Mouse (Mus musculus) gastrocnemius, adult 8-10 months (tissue): Measurements from ENCODE around the gene Pcsk5. TPM values are rescaled to one million over a fixed set of nuclear protein-coding genes. Genes with fewer than 3 reads are reported as not detected.

Experiments used
- DNase-seq, 2 experiments: peaks; one replicate each; pipeline ENCODE4 v3.0.0; 2022; ENCODE audit warnings: low spot score in 2 of 2
- total RNA-seq, 4 experiments: library from RNA; stranded (reverse); gene quantifications; 2 replicates each; pipeline ENCODE4 v1.2.4; 2022

The Pcsk5 gene
- total RNA-seq, 4 experiments from 2014 or later: 0.75 to 1.7 (median 0.95) TPM

- no peak for DNase-seq
Measured at GRCm38 (mm10) chr19:17812661-17813060, 24.8 kb downstream of the Pcsk5 start.

- no peak for DNase-seq
Measured at GRCm38 (mm10) chr19:17806626-17807025, 30.8 kb downstream of the Pcsk5 start.

GRCm38 (mm10) chr19:17800798-17801197 is 36.6 kb downstream of the Pcsk5 start:
- no peak for DNase-seq

GRCm38 (mm10) chr19:17799419-17800185 is 37.8 kb downstream of the Pcsk5 start:
- DNase-seq: no peak

- no peak for DNase-seq
Measured at GRCm38 (mm10) chr19:17793457-17793856, 44.0 kb downstream of the Pcsk5 start.

GRCm38 (mm10) chr19:17791485-17792052 is 45.9 kb downstream of the Pcsk5 start:
- DNase-seq: no peak

- DNase-seq: no peak
Measured at GRCm38 (mm10) chr19:17788617-17789317, 48.7 kb downstream of the Pcsk5 start.

- no peak for DNase-seq
Measured at GRCm38 (mm10) chr19:17786744-17787143, 50.7 kb downstream of the Pcsk5 start.

- no peak for DNase-seq
Measured at GRCm38 (mm10) chr19:17784401-17785192, 52.8 kb downstream of the Pcsk5 start.

- no peak for DNase-seq
Measured at GRCm38 (mm10) chr19:17783231-17783630, 54.2 kb downstream of the Pcsk5 start.

- no peak for DNase-seq
Measured at GRCm38 (mm10) chr19:17781323-17781722, 56.1 kb downstream of the Pcsk5 start.

GRCm38 (mm10) chr19:17775943-17776342 is 61.5 kb downstream of the Pcsk5 start:
- no peak for DNase-seq

GRCm38 (mm10) chr19:17775097-17775496 is 62.3 kb downstream of the Pcsk5 start:
- no peak for DNase-seq

GRCm38 (mm10) chr19:17774061-17774460 is 63.4 kb downstream of the Pcsk5 start:
- no peak for DNase-seq

GRCm38 (mm10) chr19:17769610-17770399 is 67.6 kb downstream of the Pcsk5 start:
- DNase-seq: no peak

GRCm38 (mm10) chr19:17765001-17765400 is 72.4 kb downstream of the Pcsk5 start:
- no peak for DNase-seq

GRCm38 (mm10) chr19:17762740-17763139 is 74.7 kb downstream of the Pcsk5 start:
- no peak for DNase-seq

- no peak for DNase-seq
Measured at GRCm38 (mm10) chr19:17761678-17762077, 75.8 kb downstream of the Pcsk5 start.

GRCm38 (mm10) chr19:17752841-17753240 is 84.6 kb downstream of the Pcsk5 start:
- DNase-seq: no peak

GRCm38 (mm10) chr19:17748331-17748730 is 89.1 kb downstream of the Pcsk5 start:
- DNase-seq: no peak

GRCm38 (mm10) chr19:17745380-17745779 is 92.1 kb downstream of the Pcsk5 start:
- no peak for DNase-seq
